ENCODE assay signal across 25 mouse cellular contexts in the genomic region with DNA sequence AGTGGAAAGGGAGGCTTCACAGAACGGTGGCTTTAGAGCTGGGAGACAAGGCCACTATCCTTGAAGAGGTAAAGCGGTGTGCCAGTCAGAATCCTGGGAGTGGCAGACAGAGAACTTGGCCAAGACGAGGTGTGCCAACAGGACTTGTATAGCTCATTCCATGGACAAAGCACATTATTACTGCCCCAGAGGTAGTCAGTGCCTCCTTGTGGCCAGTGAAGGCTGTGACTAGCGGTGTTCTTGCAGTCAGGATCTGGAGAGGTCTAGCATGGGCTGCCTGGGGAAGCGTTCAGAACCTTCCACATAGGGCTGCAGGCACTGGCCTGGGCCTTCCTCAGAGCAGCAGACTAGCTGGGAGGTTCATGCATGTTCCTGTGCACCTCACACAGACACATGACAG. TPM values are rescaled to one million over a fixed set of nuclear protein-coding genes. Genes with fewer than 3 reads are reported as not detected.
"Had no signal": no experiment of that assay in that cellular context is flagged by ENCODE, and none has a peak within 500 bp of the region (broad histone marks: within the 10 kb centered on the region; RNA-seq: fewer than 3 reads in every experiment).

No protein-coding gene starts in this region.

- ATAC-seq: midbrain, embryonic 13.5 days; midbrain, embryonic 16.5 days had no signal

- H3K27ac ChIP-seq: kidney, postnatal 0 days; liver, embryonic 15.5 days; lung, embryonic 15.5 days; midbrain, embryonic 10.5 days; midbrain, embryonic 13.5 days; neural tube, embryonic 13.5 days had no signal

- H3K4me1 ChIP-seq: liver, embryonic 15.5 days; lung, embryonic 15.5 days had no signal

- H3K36me3 ChIP-seq: liver, embryonic 15.5 days; lung, embryonic 15.5 days; midbrain, embryonic 10.5 days had no signal

- H3K4me2 ChIP-seq: liver, embryonic 11.5 days; liver, embryonic 15.5 days; lung, embryonic 15.5 days; midbrain, embryonic 13.5 days; neural tube, embryonic 13.5 days had no signal

- H3K9me3 ChIP-seq: liver, embryonic 15.5 days; lung, embryonic 15.5 days; midbrain, embryonic 10.5 days; midbrain, embryonic 13.5 days; neural tube, embryonic 13.5 days had no signal

- H3K4me3 ChIP-seq: liver, embryonic 15.5 days; lung, embryonic 15.5 days; megakaryocyte, embryonic 14.5 days; midbrain, embryonic 10.5 days; midbrain, embryonic 13.5 days; myocyte; neural tube, embryonic 13.5 days had no signal

- DNase-seq: kidney, adult 2 months; kidney, postnatal 25 days; lung, adult 18-20 months; lung, postnatal 10 days; lung, postnatal 36 days; retina, postnatal 1 day; thymus, adult 2 months; thymus, postnatal 14 days; thymus, postnatal 4 days had no signal

- H3K9ac ChIP-seq: liver, embryonic 15.5 days; lung, embryonic 15.5 days; midbrain, embryonic 13.5 days; neural tube, embryonic 13.5 days had no signal

- H3K27me3 ChIP-seq: liver, embryonic 15.5 days; lung, embryonic 15.5 days; midbrain, embryonic 13.5 days; neural tube, embryonic 13.5 days had no signal

RNA-seq across cellular contexts. Expression of gene Kcnc1, which starts 39.5 kb away (rescaled TPM):
- total RNA-seq: monocyte, adult 5-6 weeks had no signal
- polyA plus RNA-seq: kidney, embryonic 14.5 days; liver, embryonic 15.5 days had no signal

RNA-seq across cellular contexts. Expression of gene Myod1, which starts 59.6 kb away (rescaled TPM):
- total RNA-seq: layer of hippocampus, postnatal 10 days; monocyte, adult 5-6 weeks; neutrophil, adult 5-6 weeks had no signal
- polyA plus RNA-seq: kidney, postnatal 0 days; large intestine, adult 2 months; midbrain, embryonic 10.5 days; midbrain, embryonic 13.5 days; small intestine, adult 2 months had no signal
